Mouse (Mus musculus): Measurements from ENCODE around the gene Btbd35f2.
"Not testable (repeated sequence)": the region's sequence is repeated elsewhere in the genome, so short reads cannot be mapped to it uniquely, and the experiment has no call there.

Btbd35f2 gene

GRCm38 (mm10) chrX:32278094-32278493, at the start of gene Btbd35f2:
TSS of gene Btbd35f2 (plus strand) at chrX:32278394.
- DNase-seq (ENCODE audit: low spot score in 2 of 2) = not testable (repeated sequence)

Measured in urinary bladder, postnatal 4 days (tissue).